Mouse (Mus musculus) C3H10T1/2 (cell line): ENCODE data around the gene Tomt. TPM values are rescaled to one million over a fixed set of nuclear protein-coding genes. Genes with fewer than 3 reads are reported as not detected.

Experiments
- polyA plus RNA-seq, 2 experiments: library from polyadenylated mRNA; unstranded; fragments of >200 nt; fragmentation: generic; extraction: Trizol; gene quantifications; one replicate each; pipeline ENCODE4 v1.2.1; 2012; ENCODE audit warnings: missing spikeins in 2 of 2

Gene Tomt
- polyA plus RNA-seq = under 1 TPM in 1 of 2 experiments, not detected in 1; 0.06 TPM

GRCm38 (mm10) chr7:101906287-101906681 lies at the start of gene Tomt:
TSS of gene Tomt (minus strand) at chr7:101906359.

GRCm38 (mm10) chr7:101933751-101934240 lies 27.6 kb upstream of the Tomt start, which contains the start of the genes Lrrc51 and Numa1:
TSS of gene Lrrc51 (minus strand) at chr7:101933895.
TSS of gene Numa1 (plus strand) at chr7:101934111.

GRCm38 (mm10) chr7:101905561-101906286 lies 435 bp downstream of the Tomt start, which contains the start of gene Lamtor1:
TSS of gene Lamtor1 (plus strand) at chr7:101905904.

GRCm38 (mm10) chr7:101870629-101871028 lies 35.5 kb downstream of the Tomt start, which contains the start of gene Folr1:
TSS of gene Folr1 (minus strand) at chr7:101870788.

GRCm38 (mm10) chr7:101863415-101863814 lies 42.7 kb downstream of the Tomt start, which contains the start of gene Anapc15:
TSS of gene Anapc15 (plus strand) at chr7:101863715.

GRCm38 (mm10) chr7:101857094-101857493 lies 49.1 kb downstream of the Tomt start, which contains the start of gene Folr2:
TSS of gene Folr2 (minus strand) at chr7:101857194.

Other genes starting within 250 kb of the Tomt start
- gene Clpb, start 242.7 kb downstream of the Tomt start, polyA plus RNA-seq = 10 to 100 TPM; 46.1 to 72.1 TPM
- not detected for gene Phox2a, start 88.0 kb downstream of the Tomt start, polyA plus RNA-seq
- 10 to 100 TPM; 21.7 to 40.0 TPM for gene Inppl1, start 68.1 kb downstream of the Tomt start, polyA plus RNA-seq
- gene Folr2, start 49.2 kb downstream of the Tomt start, polyA plus RNA-seq = not detected
- gene Anapc15, start 42.6 kb downstream of the Tomt start, polyA plus RNA-seq = 100 to 1,000 TPM in 1 of 2 experiments, 10 to 100 TPM in 1; 56.8 to 127 TPM
- under 1 TPM; 0.40 to 0.68 TPM for gene Folr1, start 35.6 kb downstream of the Tomt start, polyA plus RNA-seq
- gene Lamtor1, start 455 bp downstream of the Tomt start, polyA plus RNA-seq = 100 to 1,000 TPM; 173 to 237 TPM
- gene Lrrc51, start 27.5 kb upstream of the Tomt start, polyA plus RNA-seq = 10 to 100 TPM in 1 of 2 experiments, 1 to 10 TPM in 1; 7.3 to 15.6 TPM
- 100 to 1,000 TPM in 1 of 2 experiments, 10 to 100 TPM in 1; 21.1 to 120 TPM for gene Numa1, start 27.8 kb upstream of the Tomt start, polyA plus RNA-seq
- 1 to 10 TPM in 1 of 2 experiments, under 1 TPM in 1; 0.20 to 1.9 TPM for gene Il18bp, start 112.3 kb upstream of the Tomt start, polyA plus RNA-seq
- gene Rnf121, start 159.1 kb upstream of the Tomt start, polyA plus RNA-seq = 10 to 100 TPM; 15.1 to 36.4 TPM
- gene Xndc1, start 159.2 kb upstream of the Tomt start, polyA plus RNA-seq = 10 to 100 TPM in 1 of 2 experiments, 1 to 10 TPM in 1; 4.7 to 10.9 TPM
- gene Xntrpc, start 159.4 kb upstream of the Tomt start, polyA plus RNA-seq = under 1 TPM; 0.01 to 0.67 TPM
- gene Trpc2, start 176.8 kb upstream of the Tomt start, polyA plus RNA-seq = not detected
- not detected for gene Art1, start 195.4 kb upstream of the Tomt start, polyA plus RNA-seq
- not detected for gene Art5, start 203.1 kb upstream of the Tomt start, polyA plus RNA-seq
- gene Chrna10, start 210.5 kb upstream of the Tomt start, polyA plus RNA-seq = under 1 TPM in 1 of 2 experiments, not detected in 1; 0.02 TPM